Mouse (Mus musculus) T-helper 2 cell (primary cell): Measurements from ENCODE around the gene Svip.

ENCODE experiments used
- in situ Hi-C: fragments of 300-600 bp; cut with MboI, MseI; formaldehyde crosslinking; loops from one replicate; pipeline ENCODE4 v1.15.1; 2025; ENCODE audit warnings: high pct_unique_total_duplicates

The Svip gene

DNA sequence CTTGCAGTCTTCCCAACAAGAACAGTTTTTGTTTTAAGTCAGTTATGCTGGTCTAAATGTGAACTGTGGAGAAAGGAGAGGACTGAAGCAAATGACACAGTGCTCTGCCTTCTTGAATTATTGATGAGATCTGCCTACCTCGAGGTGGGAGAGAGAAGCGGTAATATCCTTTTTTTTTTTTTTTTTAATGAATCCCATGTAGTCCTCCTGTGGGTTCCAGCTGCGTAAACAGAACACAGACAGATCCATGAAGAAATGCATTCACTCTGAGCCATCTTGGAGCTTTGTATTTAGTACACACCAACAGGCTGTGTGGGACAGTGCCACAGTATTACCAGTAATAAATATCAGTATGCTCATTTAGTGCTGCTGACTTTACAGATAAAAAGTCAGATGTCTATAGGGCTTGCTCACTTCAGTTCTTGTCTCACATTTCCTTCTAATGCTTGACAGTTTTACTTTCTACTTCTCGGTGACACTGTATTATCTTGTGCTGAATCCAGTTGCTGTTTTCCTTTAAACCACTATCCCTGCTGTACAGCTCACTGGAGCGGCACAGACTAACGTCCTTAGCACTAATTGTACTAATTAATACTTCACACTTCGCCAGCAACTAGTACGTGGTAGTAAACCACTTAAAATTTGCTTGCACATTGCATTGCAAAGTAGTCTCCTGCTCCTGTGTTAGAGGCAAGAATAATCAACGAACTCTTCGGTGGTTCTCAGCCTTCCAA lies 43.4 kb downstream of the Svip start:
- in situ Hi-C loops = loop anchor here (10.0 kb wide), 1 partner anchor 108 kb away; no protein-coding TSS in a partner anchor

DNA sequence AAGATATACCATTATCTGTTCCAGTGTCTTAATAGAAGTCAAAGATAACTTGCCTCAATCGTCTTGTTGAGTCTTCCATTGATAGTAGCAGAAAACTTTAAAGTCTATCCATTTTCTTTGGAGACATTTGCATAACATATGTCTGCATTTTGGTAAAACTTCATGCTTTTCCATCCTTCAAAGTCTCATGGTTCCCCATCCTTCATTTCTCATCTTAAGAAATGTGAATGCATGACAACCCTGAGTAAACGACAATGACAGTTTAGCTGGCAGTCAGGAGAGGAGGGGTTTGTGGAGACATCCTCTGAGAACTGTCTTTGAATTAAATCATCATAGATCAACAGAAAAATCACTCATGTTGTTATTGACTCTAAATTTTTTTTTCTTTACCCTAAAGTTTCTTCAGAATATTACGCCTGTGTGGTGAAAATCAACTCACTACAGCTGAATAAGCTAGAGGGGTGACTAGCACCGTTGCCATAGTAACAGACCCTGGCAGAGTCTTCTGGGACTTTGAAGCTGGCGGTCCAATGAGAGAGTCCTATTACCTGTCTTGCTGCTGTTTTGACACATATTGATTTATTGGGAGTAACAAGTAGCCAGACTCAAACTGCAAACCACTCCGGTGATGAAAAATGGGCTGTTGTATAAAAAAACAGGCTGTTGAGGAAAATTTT lies 45.0 kb downstream of the Svip start:
- in situ Hi-C loops = loop anchor here (10.0 kb wide), 1 partner anchor 106 kb away; no protein-coding TSS in a partner anchor

DNA sequence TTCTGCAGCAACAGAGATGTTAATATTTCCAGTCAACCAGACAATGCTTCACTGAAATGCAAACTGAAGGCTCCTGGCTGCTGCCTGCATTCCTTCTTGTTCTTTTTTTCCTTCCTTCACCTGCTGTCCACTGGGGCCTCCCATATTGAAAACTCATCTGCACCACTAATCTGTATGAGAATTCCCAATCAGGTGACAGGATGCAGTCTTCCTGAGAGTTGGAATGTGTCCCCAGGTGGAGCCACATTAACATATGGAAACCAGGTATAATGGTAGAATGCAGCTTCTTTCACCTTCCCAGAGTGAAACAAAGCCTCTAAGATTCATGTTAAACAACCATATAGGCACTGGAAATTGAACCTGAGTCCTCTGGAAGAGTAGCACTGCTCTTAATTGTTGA lies 48.1 kb downstream of the Svip start:
- in situ Hi-C loops = no loop called here

DNA sequence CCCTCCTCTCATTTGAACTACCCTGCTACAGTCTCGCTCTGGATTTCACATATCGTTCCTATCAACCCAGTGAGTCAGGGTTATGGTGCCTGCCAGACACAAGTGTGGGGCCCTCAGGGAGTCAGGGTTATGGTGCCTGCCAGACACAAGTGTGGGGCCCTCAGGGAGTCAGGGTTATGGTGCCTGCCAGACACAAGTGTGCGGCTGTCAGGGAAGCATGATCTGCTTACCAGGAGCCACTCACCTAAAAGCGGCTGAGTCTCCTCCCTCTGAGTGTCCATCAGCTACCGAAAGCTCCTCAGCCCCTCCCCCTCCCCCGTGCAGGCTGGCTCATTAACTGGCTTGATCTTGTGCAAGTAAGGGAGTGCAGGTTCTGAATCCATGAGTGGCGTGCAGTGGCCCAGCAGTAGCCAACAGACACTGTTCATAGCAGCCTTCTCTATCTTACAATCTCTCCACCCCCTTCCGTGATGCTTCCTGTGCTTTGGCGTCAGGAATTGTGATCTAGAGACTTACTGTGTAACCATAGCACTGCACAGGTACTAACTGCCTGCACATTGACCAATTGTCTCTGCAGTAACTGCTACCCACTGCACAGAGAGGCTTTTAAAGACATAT lies 50.3 kb downstream of the Svip start:
- in situ Hi-C loops = no loop called here
